Comparison of ENCODE assay signal across 13 mouse cellular contexts in the genomic region with DNA sequence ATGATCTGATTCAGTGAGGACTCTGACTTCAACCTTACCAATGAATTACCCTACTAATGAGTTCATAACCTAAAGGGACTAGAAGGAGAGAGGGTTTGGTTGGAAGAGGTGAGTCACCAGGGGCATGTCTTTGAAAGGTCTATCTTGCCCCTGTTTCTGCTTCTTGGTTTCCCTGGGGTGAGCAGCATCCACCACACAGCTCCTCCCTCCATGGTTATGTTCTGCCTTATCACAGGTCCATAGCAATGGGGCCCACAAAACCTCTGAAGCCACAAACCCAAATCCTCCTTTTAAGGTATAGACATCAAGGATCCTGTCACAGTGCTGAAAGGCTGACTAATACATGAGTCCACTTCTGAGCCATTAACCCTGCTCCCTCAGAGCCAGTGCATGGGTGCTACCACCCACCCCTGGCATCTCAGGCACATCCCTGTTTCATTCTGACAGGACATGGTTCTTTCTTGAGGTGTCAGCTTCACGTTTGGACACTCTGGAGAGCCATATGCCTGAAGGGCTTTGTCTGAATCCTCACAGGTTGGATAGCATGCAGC.
"Had no signal": no experiment of that assay in that cellular context is flagged by ENCODE, and none has a peak within 500 bp of the region (broad histone marks: within the 10 kb centered on the region; RNA-seq: fewer than 3 reads in every experiment).

No protein-coding gene starts in this region.

- H3K9me3 ChIP-seq: limb, embryonic 15.5 days; liver, embryonic 12.5 days; lung, embryonic 15.5 days; midbrain, embryonic 12.5 days; neural tube, embryonic 12.5 days; stomach, embryonic 15.5 days had no signal

- DNase-seq: kidney, adult 8-10 months; layer of hippocampus, adult 9-11 months; layer of hippocampus, postnatal 36 days; lung, postnatal 14 days; right cerebral cortex, postnatal 4 days; spleen, adult 18-20 months; thymus, adult 2 months had no signal

- H3K4me1 ChIP-seq: midbrain, embryonic 12.5 days had no signal

- ATAC-seq: liver, embryonic 12.5 days had no signal

- H3K27me3 ChIP-seq: limb, embryonic 15.5 days; liver, embryonic 12.5 days; lung, embryonic 15.5 days; midbrain, embryonic 12.5 days; neural tube, embryonic 12.5 days; stomach, embryonic 15.5 days had no signal

- H3K4me2 ChIP-seq: limb, embryonic 15.5 days; liver, embryonic 12.5 days; lung, embryonic 15.5 days; midbrain, embryonic 12.5 days; neural tube, embryonic 12.5 days; stomach, embryonic 15.5 days had no signal

- H3K27ac ChIP-seq: limb, embryonic 15.5 days; liver, embryonic 12.5 days; lung, embryonic 15.5 days; midbrain, embryonic 12.5 days; neural tube, embryonic 12.5 days; stomach, embryonic 15.5 days had no signal

- H3K9ac ChIP-seq: limb, embryonic 15.5 days; liver, embryonic 12.5 days; lung, embryonic 15.5 days; midbrain, embryonic 12.5 days; neural tube, embryonic 12.5 days; stomach, embryonic 15.5 days had no signal

- H3K4me3 ChIP-seq: limb, embryonic 15.5 days; liver, embryonic 12.5 days; lung, embryonic 15.5 days; midbrain, embryonic 12.5 days; neural tube, embryonic 12.5 days; stomach, embryonic 15.5 days had no signal

- H3K36me3 ChIP-seq: limb, embryonic 15.5 days; liver, embryonic 12.5 days; lung, embryonic 15.5 days; midbrain, embryonic 12.5 days; neural tube, embryonic 12.5 days; stomach, embryonic 15.5 days had no signal
